Mouse (Mus musculus) E14TG2a.4 (cell line): Measurements from ENCODE around the gene Ttc41.

Experiments
- CTCF ChIP-seq: conservative IDR thresholded peaks from 2 replicates; pipeline ENCODE4 v1.5.1; 2014; ENCODE audit warnings: low read length
- POU5F1 ChIP-seq: IDR thresholded peaks from 2 replicates; pipeline ENCODE4 v1.6.1; 2014; ENCODE audit warnings: low read length, borderline replicate concordance

GRCm38 (mm10) chr10:86821014-86821413 is 115.4 kb downstream of the Ttc41 start:
- TF ChIP-seq CTCF (no peak), POU5F1 (no peak)
